Mouse (Mus musculus): ENCODE results near the gene Pappa.
A peak's percentile ranks its signal among the peaks of the same experiment; 100 is the strongest.

The Pappa gene

DNA sequence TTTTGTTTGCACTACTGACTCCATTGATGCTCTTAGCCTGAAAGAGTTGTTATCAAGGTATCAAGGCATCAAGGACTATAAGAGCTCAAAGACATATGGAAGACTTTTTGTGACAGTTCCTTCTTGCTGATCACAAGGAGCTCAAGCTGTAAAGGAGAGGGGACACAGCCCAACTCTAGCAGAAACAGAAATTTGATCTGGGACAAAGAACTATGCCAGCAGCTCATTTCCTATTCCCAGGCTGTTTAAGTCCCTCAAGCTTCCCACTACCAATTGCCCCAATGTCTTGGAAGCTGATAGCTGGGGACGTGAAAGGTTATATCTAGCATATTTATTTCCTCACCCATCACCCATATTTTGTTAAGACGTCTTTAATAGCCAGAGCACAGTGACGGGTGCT, 39.7 kb downstream of the Pappa start:
- DNase-seq (ENCODE audit: inconsistent age in 2 of 2, low spot score in 1 of 2), result no peak

DNA sequence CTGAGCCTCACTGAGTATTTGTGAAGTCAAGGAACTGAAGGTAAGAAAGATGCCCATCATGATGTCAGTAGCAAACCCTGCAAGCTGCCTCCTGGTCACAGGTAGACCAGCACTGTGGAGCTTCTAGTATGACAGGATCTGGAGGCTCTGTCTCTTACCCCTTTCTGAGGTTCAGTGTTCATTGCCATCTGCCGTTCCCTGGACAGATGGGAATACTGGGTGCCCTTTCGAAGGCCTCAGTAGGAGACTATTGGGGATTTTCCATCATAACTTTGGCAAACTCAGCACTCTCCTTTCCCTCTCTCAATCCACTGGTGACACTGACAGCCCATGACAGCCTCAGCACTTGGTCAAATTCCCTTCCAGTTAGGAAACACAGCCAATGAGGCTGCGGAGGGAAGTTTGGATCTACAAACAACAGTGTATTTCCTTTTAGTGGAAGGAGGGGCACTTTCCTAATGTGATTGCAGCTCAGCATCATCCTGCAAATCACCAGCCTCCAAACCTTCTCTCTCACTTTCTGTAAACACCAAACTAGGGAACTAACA, 42.4 kb downstream of the Pappa start:
- no peak for DNase-seq (ENCODE audit: inconsistent age in 2 of 2, low spot score in 1 of 2)

DNA sequence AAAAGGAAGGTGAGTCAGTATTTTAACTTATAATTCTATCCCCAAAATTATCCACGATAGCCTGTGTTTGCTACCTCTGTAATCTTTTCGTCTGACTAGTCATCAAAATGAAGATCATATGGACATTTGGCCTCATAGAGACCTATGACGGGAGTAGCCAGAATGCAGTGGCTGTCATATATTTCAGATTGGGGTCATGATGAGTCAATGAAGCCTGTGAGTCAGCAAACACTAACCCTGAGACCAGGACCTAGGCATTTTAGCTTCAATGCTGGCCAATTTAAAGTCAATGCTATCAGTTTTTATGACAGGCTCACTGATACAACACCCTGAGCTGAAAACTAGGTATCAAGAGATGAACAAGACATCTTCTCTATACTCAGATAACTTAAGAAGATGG, 50.5 kb downstream of the Pappa start:
- peak in 1 of 2 experiments; percentile 71 for DNase-seq (ENCODE audit: inconsistent age in 2 of 2, low spot score in 1 of 2)

DNA sequence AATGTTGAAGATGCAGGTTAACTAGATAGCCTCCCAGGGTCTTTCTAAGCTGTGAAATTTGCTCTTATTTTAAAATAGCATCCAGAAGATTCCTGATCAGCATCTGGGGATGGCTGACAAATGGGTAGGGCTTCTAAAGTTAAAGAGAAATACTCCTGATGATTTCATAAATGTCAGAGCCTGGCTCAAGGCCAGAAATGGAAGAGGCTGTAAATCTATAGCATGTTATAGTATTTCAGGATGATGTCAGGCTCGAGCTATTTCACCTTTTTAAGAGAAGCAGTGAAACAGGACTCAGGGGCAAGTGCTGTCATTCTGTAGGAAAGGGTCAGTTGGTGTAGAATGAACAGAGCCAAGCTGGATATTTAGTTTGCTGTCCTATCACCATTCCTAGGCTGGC, 54.2 kb downstream of the Pappa start:
- no peak for DNase-seq (ENCODE audit: inconsistent age in 2 of 2, low spot score in 1 of 2)

DNA sequence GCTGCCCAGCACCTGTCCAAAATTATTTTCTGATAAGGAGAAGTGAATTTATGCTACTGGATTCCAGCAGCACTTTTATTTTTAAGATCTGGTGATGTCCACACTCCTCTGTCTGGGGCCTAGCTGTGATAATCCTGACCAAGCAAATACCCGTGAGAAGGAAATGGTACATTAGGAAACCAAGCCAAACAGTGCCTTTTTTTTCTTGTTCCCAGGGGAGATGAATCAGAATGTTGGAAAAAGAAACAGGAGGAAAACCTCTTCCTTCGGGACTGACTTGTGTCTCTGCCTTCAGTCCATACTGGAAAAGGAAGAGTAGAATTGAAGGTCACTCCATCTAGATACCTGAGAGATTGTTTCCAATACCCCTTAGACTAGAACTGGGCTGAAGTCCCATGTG, 63.3 kb downstream of the Pappa start:
- DNase-seq (ENCODE audit: inconsistent age in 2 of 2, low spot score in 1 of 2), result no peak

DNA sequence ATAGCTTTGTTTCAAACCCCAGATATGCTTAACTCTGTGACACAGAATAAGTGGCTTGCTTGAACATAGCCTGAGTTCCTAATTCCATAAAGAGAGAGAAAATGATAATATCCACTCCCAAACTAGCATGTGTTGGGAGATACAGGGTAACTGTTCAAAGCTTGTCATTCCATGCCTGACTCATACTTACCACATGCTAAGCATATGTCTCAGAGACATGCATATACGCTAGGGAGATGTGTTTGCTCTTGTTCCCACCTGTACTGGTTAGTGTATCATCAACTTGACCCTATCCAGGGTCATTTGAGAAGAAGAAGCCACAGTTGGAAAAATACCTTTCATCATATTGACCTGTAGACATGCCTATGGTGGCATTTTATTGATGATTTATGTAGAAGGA, 63.7 kb downstream of the Pappa start:
- DNase-seq (ENCODE audit: inconsistent age in 2 of 2, low spot score in 1 of 2), result no peak

DNA sequence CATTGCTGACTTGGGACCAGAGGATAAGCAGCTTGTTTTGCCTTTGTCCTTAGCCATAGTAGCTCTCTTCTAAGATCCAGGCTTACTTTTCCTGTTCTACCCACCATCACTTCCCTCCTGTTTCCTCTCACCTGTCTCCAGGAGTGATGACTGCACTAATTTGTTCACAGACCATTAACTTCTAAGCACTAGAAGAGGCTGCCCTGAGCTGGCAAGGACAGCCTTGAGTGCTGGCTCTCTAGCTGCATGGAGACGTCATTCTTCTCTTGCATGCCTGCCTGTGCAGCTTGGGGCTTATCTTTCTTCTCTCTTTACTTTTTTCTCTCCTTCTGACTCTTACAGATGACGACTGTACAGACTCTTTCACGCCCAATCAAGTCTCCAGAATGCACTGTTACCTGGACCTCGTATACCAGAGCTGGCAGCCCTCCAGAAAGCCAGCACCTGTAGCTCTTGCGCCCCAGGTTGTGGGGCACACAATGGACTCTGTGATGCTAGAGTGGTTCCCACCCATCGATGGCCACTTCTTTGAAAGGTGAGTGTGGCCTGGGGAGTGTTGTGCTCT, 65.0 kb downstream of the Pappa start:
- no peak for DNase-seq (ENCODE audit: inconsistent age in 2 of 2, low spot score in 1 of 2)

DNA sequence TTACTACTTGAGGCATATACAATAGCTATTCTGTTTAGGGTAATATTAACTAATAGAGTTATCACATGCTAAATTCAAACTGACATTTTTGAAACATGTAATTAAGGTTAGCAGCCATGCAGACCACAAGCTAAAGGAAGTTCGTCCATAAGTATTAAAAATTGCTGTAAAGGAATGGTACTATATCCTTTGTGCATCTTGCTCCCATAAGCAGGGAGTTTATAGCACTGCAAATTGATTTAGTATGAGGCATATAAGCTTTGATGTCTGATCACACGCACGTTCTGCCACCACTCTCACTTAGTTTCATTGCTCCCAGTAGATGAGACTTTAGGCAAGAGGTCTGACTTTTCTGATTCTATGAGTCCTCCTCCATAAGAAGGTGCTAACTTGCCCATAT, 68.8 kb downstream of the Pappa start:
- no peak for DNase-seq (ENCODE audit: inconsistent age in 2 of 2, low spot score in 1 of 2)

DNA sequence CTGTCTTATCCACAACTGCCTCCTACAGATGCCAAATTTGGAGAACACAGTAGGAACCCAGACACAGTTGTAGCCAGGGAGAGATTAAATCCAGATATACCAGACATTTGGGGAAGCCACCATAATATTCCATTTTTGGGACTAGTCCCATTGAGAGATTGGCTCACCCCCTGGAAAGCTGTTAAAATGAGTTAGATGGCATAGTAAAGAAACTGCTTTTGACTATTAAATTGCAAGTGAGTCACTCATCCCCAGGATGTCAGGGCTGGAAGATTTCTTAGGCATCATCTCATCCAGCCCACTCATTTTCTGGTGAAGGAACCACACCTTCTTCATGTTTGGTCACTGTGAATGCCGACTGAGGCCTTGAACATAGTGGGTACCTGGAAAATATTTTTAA, 72.0 kb downstream of the Pappa start:
- DNase-seq (ENCODE audit: inconsistent age in 2 of 2, low spot score in 1 of 2), result no peak

DNA sequence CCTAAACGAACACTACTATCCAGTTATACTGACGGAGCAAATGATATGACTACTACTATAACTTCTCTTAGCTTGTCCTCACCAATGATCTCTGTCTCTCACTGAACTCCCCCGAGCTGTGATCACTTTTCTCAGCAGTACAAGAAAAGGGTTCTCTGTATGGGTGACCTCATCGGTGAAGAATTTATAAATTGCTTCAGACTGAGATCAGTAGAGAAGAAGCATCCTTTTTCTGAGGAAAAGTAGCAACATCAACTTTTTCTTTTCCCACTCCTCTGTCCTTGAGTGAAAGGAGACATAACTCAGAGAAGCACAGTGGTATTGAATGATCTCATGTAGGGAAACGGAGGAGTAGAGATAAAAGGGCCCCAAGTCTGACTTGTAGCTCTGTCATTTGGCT, 79.7 kb downstream of the Pappa start:
- DNase-seq (ENCODE audit: inconsistent age in 2 of 2, low spot score in 1 of 2), result no peak

DNA sequence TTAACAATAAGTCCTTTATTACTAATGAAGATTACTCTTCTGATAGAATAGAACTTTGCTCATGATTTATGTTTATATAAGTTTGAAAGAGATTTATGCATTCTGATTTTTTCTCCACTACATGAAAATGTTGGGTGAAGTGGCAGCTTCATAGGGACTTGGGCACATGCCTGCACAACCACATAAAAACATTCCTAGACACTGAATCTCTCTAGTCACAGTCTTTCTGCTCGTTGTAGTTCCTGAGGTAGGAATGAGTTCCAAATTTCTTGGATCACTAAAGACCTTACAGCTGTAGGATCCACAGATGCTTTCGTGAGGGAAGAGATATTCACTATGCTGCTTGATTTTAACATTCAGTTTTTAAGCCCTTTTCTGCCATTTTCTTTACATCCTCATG, 81.5 kb downstream of the Pappa start:
- no peak for DNase-seq (ENCODE audit: inconsistent age in 2 of 2, low spot score in 1 of 2)

DNA sequence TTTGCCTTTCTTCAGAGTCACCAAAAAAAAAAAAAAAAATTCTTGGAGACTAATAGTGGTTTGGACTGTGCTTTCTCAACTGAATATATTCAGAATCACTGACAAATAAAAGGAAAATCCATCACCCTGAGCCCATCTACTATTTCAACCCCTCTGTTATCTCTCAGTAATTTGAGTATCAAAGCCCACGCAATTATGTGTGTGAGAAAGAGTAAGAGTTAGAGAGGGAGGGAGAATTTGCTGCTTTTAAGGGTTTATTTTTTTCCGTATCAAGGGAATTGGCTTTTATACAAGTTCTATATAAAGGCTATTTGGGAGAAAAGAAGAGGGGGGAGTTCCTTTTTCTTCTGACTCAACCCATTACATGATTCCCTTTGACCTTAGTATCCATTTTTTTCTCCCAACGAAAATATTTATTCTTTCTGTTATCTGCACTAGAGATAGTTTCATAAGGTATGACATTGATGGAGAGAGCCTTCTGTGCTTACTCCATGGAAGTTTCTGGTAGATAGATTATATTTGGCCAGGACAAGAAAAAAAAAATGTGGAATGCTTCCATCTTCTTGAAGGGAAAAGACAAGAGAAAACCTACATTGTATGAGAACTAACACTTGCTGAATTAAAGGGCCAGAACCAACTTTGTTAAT, 85.5 kb downstream of the Pappa start:
- DNase-seq (ENCODE audit: inconsistent age in 2 of 2, low spot score in 1 of 2), result no peak

DNA sequence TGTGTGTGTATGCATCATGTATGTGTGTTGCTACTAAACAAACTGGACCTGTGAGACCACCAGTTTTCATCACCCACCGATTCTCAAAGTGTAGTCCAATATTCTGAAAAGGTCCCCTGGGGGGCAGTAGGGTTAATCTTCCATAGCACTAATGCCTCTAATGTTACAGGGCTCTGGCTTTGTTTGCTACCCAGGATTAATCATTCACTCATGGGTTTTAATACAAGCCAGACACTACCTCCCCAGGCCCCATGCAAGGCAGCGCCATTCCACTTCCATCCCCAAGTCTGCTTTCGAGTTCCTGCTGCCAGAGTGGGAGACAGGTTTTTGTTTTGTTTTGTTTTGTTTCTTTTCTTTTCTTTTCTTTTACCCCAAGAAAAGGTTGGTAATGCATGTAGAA, 92.7 kb downstream of the Pappa start:
- no peak for DNase-seq (ENCODE audit: inconsistent age in 2 of 2, low spot score in 1 of 2)

DNA sequence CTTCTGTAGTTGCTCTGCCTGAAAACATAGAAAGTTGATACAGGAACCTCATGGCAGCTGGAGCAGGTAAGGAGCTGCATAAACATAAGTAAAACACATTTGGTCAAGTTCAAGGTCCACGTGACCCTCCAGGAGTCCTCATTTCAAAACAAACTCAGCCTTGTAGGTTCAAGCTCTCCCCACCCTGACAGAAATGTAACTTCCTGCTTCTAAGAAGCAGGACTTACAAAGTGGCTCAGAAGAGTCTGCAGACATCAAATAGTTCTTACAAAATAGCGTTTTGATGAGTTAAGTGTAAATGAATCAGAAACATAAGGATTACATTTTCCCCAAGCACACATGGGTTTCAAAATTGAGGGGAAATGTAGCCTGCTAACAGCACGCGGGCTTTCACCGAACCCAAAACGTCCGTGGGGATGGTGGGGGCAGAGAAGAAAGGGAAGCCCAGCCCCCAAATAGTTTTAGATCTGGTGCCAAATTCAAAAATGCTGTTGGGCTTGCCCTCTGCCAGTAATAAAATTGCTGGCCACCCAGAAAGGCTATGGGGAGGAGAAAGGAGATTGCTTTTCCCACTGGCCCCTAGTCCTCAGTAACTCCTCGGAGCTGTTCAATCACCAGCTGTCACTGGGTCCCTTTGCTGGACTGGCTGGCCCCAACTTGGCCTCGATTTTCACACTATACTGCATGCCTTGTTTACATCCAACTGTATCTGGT, 93.8 kb downstream of the Pappa start:
- no peak for DNase-seq (ENCODE audit: inconsistent age in 2 of 2, low spot score in 1 of 2)

DNA sequence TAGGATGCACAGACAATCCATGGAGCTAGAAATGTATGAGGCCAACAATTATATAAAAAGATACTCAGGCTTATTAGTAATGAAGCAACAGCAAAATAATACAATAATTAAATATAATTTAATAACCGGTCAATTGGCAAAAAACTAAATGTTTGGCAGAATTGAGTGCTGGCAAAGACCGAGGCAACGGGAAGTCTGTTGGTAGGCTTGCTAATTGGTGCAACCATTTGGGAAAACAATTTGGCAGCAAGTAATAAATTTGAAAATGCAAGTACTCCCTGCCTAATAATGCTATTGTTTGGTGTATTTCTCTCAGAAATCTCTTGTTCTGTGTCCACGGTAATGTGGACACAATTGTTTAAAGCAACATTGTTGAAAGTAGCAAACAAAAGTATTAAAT, 99.9 kb downstream of the Pappa start:
- DNase-seq (ENCODE audit: inconsistent age in 2 of 2, low spot score in 1 of 2), result no peak

DNA sequence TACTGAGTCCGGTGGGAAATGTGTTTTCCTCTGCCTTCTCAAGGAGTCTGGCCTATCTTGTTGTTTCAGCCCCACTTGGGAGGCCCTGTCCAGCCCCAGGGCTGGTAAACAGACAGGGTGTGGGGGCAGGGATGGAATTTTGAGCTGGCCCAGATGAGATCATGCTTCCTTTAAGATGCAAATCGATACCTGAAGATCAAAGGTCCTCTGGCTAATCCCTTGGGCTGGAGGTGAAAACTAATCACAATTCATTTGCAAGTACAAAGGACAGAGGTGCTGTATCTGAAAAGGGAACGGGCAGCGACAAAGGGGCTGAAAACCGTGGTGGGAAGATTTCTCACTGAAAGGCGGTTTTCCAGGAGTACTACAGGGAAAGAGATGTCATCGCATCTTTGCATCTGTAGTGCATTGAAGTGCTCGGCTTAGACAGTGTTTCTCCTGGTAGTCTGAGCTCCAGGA, 114.6 kb downstream of the Pappa start:
- no peak for DNase-seq (ENCODE audit: inconsistent age in 2 of 2, low spot score in 1 of 2)

DNA sequence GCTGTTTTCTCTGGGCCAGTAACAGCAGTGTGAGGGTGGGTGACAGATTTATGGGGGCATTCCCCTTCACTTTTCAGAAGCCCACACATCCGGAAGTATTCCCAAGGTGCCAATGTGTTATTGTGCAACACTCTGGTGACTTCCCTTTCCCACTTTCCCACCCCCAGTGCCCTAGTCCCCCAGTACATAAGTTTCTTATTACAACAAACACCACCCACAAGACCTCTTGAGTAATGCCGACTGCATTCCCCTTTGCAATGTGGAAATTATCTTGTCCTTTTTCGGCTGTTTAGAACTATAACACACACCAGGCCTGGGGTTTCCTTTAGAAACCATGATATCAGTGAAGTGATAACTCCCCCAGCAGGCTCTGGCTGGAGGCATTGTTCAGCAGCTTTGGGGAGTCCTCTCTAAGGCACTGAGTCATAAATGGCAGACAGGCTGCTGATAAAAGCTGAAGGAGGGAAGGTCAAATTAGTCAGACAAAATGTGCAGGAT, 118.5 kb downstream of the Pappa start:
- peak; percentile 49 to 69 for DNase-seq (ENCODE audit: inconsistent age in 2 of 2, low spot score in 1 of 2)

DNA sequence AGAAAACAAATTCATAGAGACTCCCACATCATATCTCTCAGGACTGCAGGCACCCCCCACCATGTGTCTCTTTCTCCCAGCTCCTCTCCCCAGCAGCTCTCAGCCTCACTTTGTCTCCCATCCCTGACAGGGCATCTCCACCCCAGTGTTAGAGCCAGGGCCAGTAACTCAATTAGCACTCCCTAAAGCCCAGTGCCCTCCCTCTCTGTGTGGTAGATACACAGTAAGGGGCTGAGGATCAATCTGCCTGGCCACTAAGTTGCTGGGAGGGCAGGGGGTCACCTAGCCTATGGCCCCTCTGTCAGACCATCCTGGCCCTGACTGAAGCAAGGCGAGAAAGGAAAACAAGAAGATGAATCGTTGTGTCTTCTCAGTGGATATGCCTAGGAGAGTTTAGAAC, 119.3 kb downstream of the Pappa start:
- peak; percentile 5 to 22 for DNase-seq (ENCODE audit: inconsistent age in 2 of 2, low spot score in 1 of 2)

DNA sequence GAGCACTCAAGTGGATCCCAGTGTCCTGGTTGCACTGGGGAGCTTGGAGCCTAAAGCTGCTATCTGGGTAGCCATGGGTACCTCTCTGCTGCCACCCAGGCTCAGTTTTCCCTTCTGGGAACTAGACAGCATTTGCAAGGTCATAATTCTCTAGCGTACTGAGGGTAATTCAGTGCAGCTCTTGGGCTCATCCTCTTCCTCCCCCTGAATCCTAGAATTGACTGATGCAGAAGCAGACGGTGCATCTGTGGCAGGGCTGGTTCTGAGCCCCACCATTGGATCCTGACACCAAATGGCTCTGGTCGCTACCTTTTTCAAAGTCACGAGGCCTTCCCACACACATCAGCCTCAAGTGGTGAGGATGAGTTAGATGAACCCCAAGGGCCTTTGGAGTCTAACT, 121.0 kb downstream of the Pappa start:
- DNase-seq (ENCODE audit: inconsistent age in 2 of 2, low spot score in 1 of 2), result no peak

DNA sequence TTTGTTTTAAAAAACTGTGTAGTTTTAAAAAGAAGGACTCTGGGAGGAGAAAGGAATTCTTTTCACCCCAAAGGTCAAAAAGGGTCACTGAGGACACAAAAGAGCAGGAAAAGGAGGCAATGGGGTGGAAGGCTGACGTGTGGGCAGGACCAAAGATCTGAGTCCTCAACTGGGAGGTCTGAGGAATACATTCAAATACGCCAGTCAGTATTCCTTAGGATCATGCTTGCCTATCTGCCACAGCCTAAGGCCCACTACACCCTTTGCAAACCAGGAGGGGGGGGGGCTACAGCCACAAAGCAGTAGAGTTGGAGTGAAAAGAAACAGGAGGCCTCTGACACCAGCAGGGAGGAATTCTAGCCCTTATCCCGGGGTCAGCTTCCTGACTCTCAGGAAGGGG, 121.5 kb downstream of the Pappa start:
- no peak for DNase-seq (ENCODE audit: inconsistent age in 2 of 2, low spot score in 1 of 2)

DNA sequence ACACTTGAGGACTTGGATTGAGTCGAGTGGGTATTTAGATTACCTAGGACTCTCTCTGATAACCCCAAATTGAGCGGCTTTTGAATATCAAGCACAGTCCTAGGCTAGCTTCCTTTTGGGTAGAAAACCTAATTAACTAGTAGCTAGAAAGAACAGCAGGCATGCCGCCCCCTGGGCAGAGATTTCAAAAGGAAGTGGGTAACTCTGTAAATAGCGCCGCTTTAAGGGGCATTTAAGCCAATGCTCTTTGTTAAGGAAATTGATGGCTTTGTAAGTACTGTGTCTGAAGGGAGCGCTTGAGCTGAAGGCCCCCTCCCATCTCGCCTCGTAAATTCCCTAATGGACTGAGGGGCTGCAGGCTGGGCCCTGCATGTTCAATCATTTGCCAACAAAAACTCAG, 128.2 kb downstream of the Pappa start:
- DNase-seq (ENCODE audit: inconsistent age in 2 of 2, low spot score in 1 of 2), result no peak

DNA sequence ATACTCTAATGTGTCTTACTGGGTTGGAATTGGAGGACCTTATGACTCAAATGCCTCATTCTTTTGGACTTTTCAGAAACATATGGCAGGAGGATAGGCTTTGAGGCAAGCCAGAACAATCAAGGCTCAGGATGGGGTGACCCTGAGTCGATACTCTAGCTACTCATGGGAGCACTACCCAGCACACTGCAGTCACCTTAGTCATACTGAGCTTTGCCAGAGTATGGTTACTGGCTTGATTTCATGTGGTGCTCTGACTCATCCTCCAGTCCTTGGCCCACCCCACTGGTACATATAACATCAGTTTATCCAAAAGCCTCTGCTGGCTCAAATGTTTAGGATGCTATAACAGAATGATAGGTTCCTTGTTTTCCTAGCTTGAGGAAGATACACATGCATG, 130.1 kb downstream of the Pappa start:
- no peak for DNase-seq (ENCODE audit: inconsistent age in 2 of 2, low spot score in 1 of 2)
